Mouse (Mus musculus): ENCODE measurements at regions not wholly inside any gene's neighbourhood (a gene's known extent, or its start where the extent isn't known, plus 50 kb on each side); places are given as distances from the start of the nearest gene placed in this dataset.

DNA sequence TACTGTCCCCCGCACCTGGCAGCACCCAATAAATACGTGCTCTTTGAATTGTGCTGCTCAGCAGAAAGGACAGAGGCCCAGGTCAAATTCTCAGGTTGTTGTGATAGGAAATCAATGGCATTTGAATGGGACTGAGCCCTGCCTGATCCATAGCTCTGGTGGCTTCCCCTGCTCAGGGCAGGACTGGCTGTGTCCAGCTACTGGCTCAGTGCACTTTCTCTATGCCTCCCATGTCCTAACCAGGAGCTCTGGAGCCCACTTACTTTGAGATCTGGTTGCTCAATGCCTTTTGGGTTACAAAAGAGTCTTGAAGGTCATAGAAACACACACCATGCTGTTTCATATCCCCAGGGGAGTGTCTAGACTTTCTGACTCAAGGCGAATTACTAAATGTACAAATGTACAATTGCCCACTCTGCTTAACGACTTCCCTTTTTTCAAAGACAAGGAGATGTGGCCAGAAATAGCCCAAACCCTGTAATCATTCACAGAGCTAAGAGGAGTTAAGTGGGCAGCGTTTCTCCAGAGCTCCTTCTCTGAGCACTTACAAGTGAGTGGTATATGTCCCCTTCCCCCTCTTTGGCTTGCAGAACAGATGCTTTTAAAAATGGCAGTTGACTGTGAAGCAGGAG lies 130.4 kb upstream of the Plxnc1 start:
- ATAC-seq (ENCODE audit: low FRiP score) = no peak
- Histone ChIP-seq H3K9ac (no peak overlapping the region), H3K4me1 (replicated peaks; ENCODE audit: control insufficient read depth, insufficient read depth, low read length) (no peaks in the 10 kb centered on the region), H3K27ac (no peak overlapping the region), H3K4me2 (replicated peaks) (no peak overlapping the region), H3K36me3 (replicated peaks; ENCODE audit: control insufficient read depth, insufficient read depth) (no peaks in the 10 kb centered on the region), H3K4me3 (replicated peaks; ENCODE audit: low read length) (no peak overlapping the region), H3K9me3 (ENCODE audit: control insufficient read depth, low read length) (no peaks in the 10 kb centered on the region), H3K27me3 (ENCODE audit: control insufficient read depth, insufficient read depth, low read length) (no peaks in the 10 kb centered on the region)
- DNase-seq (ENCODE audit: low spot score) = no peak
- 66% methylated on average over 5 of the region's 5 CpGs for WGBS

DNA sequence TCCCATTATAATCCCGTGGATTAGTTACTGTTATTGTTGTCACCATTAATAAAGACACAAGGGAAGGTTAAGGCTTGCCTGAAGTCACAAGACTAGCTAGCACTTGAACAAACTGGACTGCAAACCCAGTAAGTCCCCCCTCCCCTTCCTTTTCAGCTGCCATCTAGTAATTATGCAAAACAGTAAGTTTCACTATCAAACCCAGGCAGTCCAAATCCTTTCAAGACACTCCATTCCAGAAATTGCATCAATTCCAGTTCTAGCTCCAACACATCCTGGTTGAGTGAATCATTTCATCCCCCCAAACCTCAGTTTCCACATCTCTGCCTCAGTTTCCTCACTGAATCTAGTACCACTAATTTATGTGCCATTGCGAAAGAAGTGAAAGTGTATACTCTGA lies 129.7 kb upstream of the Plxnc1 start:
- Histone ChIP-seq H3K4me3 (replicated peaks; ENCODE audit: low read length) (no peak overlapping the region), H3K4me1 (replicated peaks; ENCODE audit: control insufficient read depth, insufficient read depth, low read length) (no peaks in the 10 kb centered on the region), H3K9ac (no peak overlapping the region), H3K9me3 (ENCODE audit: control insufficient read depth, low read length) (no peaks in the 10 kb centered on the region), H3K27ac (no peak overlapping the region), H3K27me3 (ENCODE audit: control insufficient read depth, insufficient read depth, low read length) (no peaks in the 10 kb centered on the region), H3K36me3 (replicated peaks; ENCODE audit: control insufficient read depth, insufficient read depth) (no peaks in the 10 kb centered on the region), H3K4me2 (replicated peaks) (no peak overlapping the region)
- DNase-seq (ENCODE audit: low spot score) (no peak), ATAC-seq (ENCODE audit: low FRiP score) (no peak)
- WGBS = 83% methylated on average over 2 of the region's 2 CpGs

DNA sequence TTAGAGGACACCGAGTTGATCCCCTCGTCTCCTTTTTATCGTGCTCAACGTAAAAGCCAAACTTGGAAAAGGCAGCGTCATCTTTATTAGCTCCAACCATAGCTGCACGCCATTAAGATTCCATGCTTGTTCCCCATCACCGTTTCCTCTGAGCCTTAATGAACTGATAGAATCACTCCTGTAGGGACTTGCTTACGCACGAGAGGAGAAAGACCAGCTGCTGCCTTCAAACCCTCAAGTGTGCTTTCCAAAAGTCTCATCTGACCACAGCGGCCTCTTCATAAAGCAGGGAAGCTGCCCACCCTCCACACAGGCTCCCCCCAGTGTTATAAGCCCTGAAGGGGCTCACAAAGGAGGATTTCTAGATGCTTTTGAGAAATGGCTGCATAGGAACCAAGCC lies 123.3 kb upstream of the Plxnc1 start:
- ATAC-seq (ENCODE audit: low FRiP score) = no peak
- no peaks in the 10 kb centered on the region for H3K9me3 ChIP-seq (ENCODE audit: control insufficient read depth, low read length)

DNA sequence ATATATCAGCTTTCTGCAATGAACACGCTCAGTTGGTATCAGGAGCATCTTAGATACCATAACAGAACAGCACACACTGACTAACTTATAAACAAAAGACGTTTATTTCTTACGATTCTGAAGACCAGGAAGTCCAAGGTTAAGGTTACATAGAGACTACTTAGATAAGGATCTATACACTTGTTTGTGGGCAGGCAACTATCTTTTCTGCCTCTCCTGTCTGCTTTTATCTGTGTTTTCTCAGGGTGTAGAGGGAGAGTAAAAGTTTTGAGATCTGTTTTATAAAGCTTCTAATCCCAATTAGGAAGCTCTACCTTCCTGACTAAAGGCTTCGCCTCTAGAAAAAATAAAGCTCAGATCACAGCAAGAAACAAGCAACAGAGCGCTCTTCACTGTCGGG lies 122.1 kb upstream of the Plxnc1 start:
- H3K27ac ChIP-seq = no peak overlapping the region
- no peaks in the 10 kb centered on the region for H3K9me3 ChIP-seq (ENCODE audit: control insufficient read depth, low read length)
- 84% methylated on average over 6 of the region's 6 CpGs for WGBS
- H3K4me3 ChIP-seq (replicated peaks; ENCODE audit: low read length) = no peak overlapping the region
- no peak for DNase-seq (ENCODE audit: low spot score)
- H3K4me1 ChIP-seq (replicated peaks; ENCODE audit: control insufficient read depth, insufficient read depth, low read length) = no peaks in the 10 kb centered on the region
- no peak overlapping the region for H3K9ac ChIP-seq
- H3K36me3 ChIP-seq (replicated peaks; ENCODE audit: control insufficient read depth, insufficient read depth) = no peaks in the 10 kb centered on the region
- H3K27me3 ChIP-seq (ENCODE audit: control insufficient read depth, insufficient read depth, low read length) = no peaks in the 10 kb centered on the region
- H3K4me2 ChIP-seq (replicated peaks) = no peak overlapping the region
- no peak for ATAC-seq (ENCODE audit: low FRiP score)

More for the DNA sequence above, 123.3 kb upstream of the Plxnc1 start:
- H3K4me2 ChIP-seq (replicated peaks) = no peak overlapping the region
- H3K36me3 ChIP-seq (replicated peaks; ENCODE audit: control insufficient read depth, insufficient read depth) = no peaks in the 10 kb centered on the region
- no peak for DNase-seq (ENCODE audit: low spot score)
- no peaks in the 10 kb centered on the region for H3K4me1 ChIP-seq (replicated peaks; ENCODE audit: control insufficient read depth, insufficient read depth, low read length)
- WGBS = 75% methylated on average over 10 of the region's 10 CpGs
- no peaks in the 10 kb centered on the region for H3K27me3 ChIP-seq (ENCODE audit: control insufficient read depth, insufficient read depth, low read length)
- no peak overlapping the region for H3K27ac ChIP-seq
- no peak overlapping the region for H3K9ac ChIP-seq
- no peak overlapping the region for H3K4me3 ChIP-seq (replicated peaks; ENCODE audit: low read length)

DNA sequence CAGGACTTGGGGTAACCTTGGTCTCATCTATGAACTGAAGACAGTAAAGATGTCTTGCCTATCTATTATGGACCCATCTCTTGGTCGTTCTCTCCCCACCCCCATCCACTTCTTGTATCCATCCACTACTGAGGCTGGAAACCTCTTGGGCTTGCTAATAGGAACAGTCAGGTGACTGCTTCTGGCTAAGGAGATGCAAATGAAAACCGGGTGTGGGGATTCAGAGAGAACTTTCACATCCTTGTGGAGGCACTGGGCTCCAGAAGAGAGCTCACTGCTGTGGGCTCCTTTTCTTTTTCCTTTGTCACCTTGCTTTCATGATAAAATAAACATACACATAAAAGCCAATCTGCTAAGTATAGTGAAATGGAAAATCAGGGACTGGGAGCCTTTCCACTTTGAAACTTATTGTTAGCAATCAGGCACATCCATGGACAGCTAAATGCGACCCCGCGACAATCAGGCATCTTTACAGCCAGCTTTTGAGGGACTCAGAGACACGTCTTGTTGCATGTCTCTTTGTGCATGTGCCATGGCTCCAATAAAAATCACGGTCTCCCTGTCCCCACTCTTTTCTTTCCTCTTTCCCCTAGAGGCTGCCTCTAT lies 115.0 kb upstream of the Plxnc1 start:
- 70% methylated on average over 7 of the region's 7 CpGs for WGBS
- no peak for DNase-seq (ENCODE audit: low spot score)
- ATAC-seq (ENCODE audit: low FRiP score) = no peak
- no peak overlapping the region for H3K9ac ChIP-seq
- H3K4me1 ChIP-seq (replicated peaks; ENCODE audit: control insufficient read depth, insufficient read depth, low read length) = peaks cover 11% of the 10 kb centered on the region
- H3K9me3 ChIP-seq (ENCODE audit: control insufficient read depth, low read length) = no peaks in the 10 kb centered on the region
- H3K4me2 ChIP-seq (replicated peaks) = no peak overlapping the region
- H3K27ac ChIP-seq = no peak overlapping the region
- H3K27me3 ChIP-seq (ENCODE audit: control insufficient read depth, insufficient read depth, low read length) = no peaks in the 10 kb centered on the region
- no peak overlapping the region for H3K4me3 ChIP-seq (replicated peaks; ENCODE audit: low read length)
- H3K36me3 ChIP-seq (replicated peaks; ENCODE audit: control insufficient read depth, insufficient read depth) = no peaks in the 10 kb centered on the region

DNA sequence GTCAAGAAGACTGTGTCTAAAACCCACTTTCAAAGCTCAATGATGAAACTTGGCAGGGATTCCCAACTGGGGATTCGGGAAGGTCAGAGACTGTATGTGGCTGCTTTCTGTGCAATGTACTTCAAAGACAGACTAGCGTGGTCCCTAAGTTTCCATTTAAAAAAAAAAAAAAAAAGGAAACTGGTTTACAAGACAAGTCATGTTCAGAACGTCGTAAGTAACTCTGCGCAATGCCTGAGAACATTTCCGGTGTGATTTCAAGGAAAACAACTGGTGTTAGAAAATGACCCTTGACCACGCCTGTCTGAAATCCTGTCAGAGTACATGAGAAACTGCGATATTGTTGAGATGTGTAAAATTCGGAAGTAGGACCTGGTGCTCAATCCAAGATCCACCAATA lies 114.4 kb upstream of the Plxnc1 start:
- no peak for DNase-seq (ENCODE audit: low spot score)
- 81% methylated on average over 9 of the region's 9 CpGs for WGBS

DNA sequence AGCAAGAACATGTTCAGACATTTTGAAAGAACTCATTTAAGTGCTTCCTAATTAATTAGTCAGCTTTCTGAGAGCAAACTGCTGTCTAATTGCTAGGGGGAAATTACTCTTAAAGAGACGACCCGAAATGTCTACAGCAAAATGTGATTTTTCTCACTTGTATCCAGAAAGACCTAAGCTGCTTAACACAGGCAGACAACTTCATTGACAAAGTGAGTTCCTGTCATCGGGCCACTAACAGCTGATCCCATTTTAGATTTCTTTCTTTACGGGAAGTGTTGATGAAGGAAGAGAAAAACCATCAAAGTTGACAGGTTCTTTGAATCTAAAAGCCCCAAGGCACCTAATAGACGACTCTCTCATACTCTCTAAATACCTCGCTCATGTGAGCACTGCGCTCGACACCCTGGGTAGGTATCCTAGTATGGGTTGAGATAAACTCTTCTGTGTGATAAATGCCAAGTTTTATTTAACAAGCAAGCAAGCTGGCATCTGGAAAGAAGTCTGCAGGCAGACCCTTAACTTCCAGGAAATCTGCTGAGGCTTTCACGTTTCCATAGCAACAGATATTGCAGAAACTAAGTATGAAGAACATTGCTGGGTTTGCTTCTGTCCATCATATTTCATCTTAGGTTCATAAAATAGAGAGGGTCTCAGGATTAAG lies 112.5 kb upstream of the Plxnc1 start:
- DNase-seq (ENCODE audit: low spot score) (peak; percentile 43), ATAC-seq (ENCODE audit: low FRiP score) (0 out of 2 replicates have a peak, but pooled peaks have one; percentile 51)
- H3K9ac ChIP-seq = no peak overlapping the region
- H3K4me1 ChIP-seq (replicated peaks; ENCODE audit: control insufficient read depth, insufficient read depth, low read length) = peaks cover 11% of the 10 kb centered on the region
- H3K4me2 ChIP-seq (replicated peaks) = no peak overlapping the region
- no peak overlapping the region for H3K27ac ChIP-seq
- H3K36me3 ChIP-seq (replicated peaks; ENCODE audit: control insufficient read depth, insufficient read depth) = no peaks in the 10 kb centered on the region
- no peaks in the 10 kb centered on the region for H3K27me3 ChIP-seq (ENCODE audit: control insufficient read depth, insufficient read depth, low read length)
- no peak overlapping the region for H3K4me3 ChIP-seq (replicated peaks; ENCODE audit: low read length)
- H3K9me3 ChIP-seq (ENCODE audit: control insufficient read depth, low read length) = no peaks in the 10 kb centered on the region
- 63% methylated on average over 9 of the region's 9 CpGs for WGBS

More for the DNA sequence above, 114.4 kb upstream of the Plxnc1 start:
- H3K27ac ChIP-seq = no peak overlapping the region
- H3K4me1 ChIP-seq (replicated peaks; ENCODE audit: control insufficient read depth, insufficient read depth, low read length) = peaks cover 11% of the 10 kb centered on the region
- H3K9ac ChIP-seq = no peak overlapping the region
- H3K4me2 ChIP-seq (replicated peaks) = no peak overlapping the region
- no peaks in the 10 kb centered on the region for H3K27me3 ChIP-seq (ENCODE audit: control insufficient read depth, insufficient read depth, low read length)
- no peaks in the 10 kb centered on the region for H3K36me3 ChIP-seq (replicated peaks; ENCODE audit: control insufficient read depth, insufficient read depth)
- ATAC-seq (ENCODE audit: low FRiP score) = no peak
- no peak overlapping the region for H3K4me3 ChIP-seq (replicated peaks; ENCODE audit: low read length)
- H3K9me3 ChIP-seq (ENCODE audit: control insufficient read depth, low read length) = no peaks in the 10 kb centered on the region

DNA sequence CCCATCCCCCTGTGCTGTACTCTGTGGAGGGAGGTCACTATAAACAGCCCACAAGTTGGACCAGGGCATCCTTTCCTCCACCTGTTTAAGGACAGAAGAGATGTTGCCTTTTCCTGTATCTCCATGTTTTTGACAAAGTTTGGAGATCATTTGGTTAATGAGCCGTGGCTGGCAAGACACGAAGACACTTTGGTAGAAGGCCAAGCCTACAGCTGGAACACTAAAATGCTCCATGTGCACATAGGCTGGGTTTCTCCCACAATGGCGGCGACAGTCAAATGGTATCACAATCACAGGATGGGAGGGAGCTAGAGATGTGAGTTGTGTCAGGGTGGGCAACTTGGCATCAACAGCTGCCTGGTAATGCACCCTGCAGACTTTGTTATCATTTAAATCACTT lies 111.9 kb upstream of the Plxnc1 start:
- no peaks in the 10 kb centered on the region for H3K27me3 ChIP-seq (ENCODE audit: control insufficient read depth, insufficient read depth, low read length)
- H3K36me3 ChIP-seq (replicated peaks; ENCODE audit: control insufficient read depth, insufficient read depth) = no peaks in the 10 kb centered on the region
- H3K4me2 ChIP-seq (replicated peaks) = no peak overlapping the region
- no peaks in the 10 kb centered on the region for H3K9me3 ChIP-seq (ENCODE audit: control insufficient read depth, low read length)
- WGBS = 76% methylated on average over 4 of the region's 4 CpGs
- ATAC-seq (ENCODE audit: low FRiP score) = no peak
- H3K27ac ChIP-seq = no peak overlapping the region
- peaks cover 11% of the 10 kb centered on the region for H3K4me1 ChIP-seq (replicated peaks; ENCODE audit: control insufficient read depth, insufficient read depth, low read length)
- no peak for DNase-seq (ENCODE audit: low spot score)
- H3K9ac ChIP-seq = no peak overlapping the region
- no peak overlapping the region for H3K4me3 ChIP-seq (replicated peaks; ENCODE audit: low read length)

DNA sequence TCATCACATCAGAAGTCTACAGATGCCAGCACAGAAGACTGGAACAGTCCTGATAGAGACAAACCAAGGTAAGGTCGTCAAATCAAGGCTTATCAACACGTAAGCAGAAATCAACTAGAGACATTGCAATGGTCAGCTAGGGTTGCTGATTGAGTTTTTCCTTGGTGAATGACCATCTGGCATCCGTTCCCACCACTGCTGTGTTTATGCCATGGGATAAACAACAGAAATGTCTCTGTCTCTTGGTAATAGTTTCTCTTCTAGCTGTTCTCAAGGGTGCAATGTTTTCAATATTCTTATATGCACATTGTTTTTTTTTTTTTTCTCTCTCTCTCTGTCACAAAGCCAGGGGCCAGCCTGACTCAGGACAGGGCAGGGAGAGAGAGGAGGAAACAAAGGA lies 110.2 kb upstream of the Plxnc1 start:
- no peaks in the 10 kb centered on the region for H3K27me3 ChIP-seq (ENCODE audit: control insufficient read depth, insufficient read depth, low read length)
- peaks cover 11% of the 10 kb centered on the region for H3K4me1 ChIP-seq (replicated peaks; ENCODE audit: control insufficient read depth, insufficient read depth, low read length)
- WGBS = 93% methylated on average over 3 of the region's 3 CpGs
- no peaks in the 10 kb centered on the region for H3K9me3 ChIP-seq (ENCODE audit: control insufficient read depth, low read length)
- H3K4me2 ChIP-seq (replicated peaks) = no peak overlapping the region
- no peak overlapping the region for H3K27ac ChIP-seq
- H3K9ac ChIP-seq = no peak overlapping the region
- no peak for DNase-seq (ENCODE audit: low spot score)
- H3K36me3 ChIP-seq (replicated peaks; ENCODE audit: control insufficient read depth, insufficient read depth) = no peaks in the 10 kb centered on the region
- no peak overlapping the region for H3K4me3 ChIP-seq (replicated peaks; ENCODE audit: low read length)
- ATAC-seq (ENCODE audit: low FRiP score) = no peak
